Mouse (Mus musculus) common myeloid progenitor, adult 5-6 weeks (primary cell): Measurements from ENCODE around the gene Zbtb9. TPM values are rescaled to one million over a fixed set of nuclear protein-coding genes. Genes with fewer than 3 reads are reported as not detected.
A peak's percentile ranks its signal among the peaks of the same experiment; 100 is the strongest.

Experiments
- ATAC-seq: replicated peaks from 2 replicates; pipeline ENCODE4 v1.8.0; 2016; ENCODE audit warnings: low read depth, mild to moderate bottlenecking, moderate TSS enrichment, inconsistent platforms; ENCODE audit not compliant: poor library complexity, severe bottlenecking
- total RNA-seq: library from RNA; stranded (forward); fragments of 200-1000, 187-1606 nt; gene quantifications from 2 replicates; pipeline ENCODE4 v1.2.3, GENCODE M21; 2017

Gene Zbtb9
- total RNA-seq, 1 experiment from 2014 or later: 27.9 TPM

DNA sequence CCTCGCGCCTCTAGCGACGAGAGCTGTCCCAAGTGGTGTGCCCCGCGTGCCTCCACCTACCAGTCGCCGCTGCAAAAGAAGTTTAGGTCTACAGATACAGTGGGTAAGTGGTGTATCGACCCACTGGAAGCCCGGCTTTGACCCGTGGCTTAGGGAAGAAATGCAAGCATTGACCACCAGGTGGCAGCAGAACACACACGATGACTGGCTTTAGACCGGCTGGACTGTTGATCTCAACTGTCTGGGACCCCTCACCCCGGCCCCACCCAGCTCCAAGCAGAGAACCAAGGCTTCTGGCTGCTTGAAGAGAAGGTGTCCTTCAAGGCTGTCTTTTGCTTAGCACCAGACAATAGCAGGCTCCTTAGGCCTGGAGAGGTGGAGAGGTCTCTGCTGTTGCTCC lies 59.9 kb downstream of the Zbtb9 start:
- peak; percentile 50 for ATAC-seq

DNA sequence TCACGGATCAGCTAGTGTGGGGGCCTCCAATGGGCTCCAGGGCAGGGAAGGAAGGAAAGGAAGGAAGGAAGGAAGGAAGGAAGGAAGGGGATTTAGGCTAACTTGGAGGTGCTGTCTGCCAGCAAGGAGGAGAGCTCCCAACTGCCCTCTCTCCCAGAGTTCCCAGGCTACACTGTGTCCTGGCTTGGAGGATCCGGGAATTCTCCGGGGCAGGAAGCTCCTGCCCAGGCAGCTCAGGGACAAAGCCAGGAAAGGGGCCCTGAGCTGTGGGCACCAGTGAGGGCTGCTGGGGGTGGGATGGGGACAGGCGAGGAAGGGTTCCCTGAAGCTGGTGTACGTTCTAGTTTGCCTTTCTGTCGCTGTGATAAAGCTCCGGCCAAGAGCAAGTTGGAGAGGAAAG lies 63.5 kb downstream of the Zbtb9 start:
- ATAC-seq: no peak

DNA sequence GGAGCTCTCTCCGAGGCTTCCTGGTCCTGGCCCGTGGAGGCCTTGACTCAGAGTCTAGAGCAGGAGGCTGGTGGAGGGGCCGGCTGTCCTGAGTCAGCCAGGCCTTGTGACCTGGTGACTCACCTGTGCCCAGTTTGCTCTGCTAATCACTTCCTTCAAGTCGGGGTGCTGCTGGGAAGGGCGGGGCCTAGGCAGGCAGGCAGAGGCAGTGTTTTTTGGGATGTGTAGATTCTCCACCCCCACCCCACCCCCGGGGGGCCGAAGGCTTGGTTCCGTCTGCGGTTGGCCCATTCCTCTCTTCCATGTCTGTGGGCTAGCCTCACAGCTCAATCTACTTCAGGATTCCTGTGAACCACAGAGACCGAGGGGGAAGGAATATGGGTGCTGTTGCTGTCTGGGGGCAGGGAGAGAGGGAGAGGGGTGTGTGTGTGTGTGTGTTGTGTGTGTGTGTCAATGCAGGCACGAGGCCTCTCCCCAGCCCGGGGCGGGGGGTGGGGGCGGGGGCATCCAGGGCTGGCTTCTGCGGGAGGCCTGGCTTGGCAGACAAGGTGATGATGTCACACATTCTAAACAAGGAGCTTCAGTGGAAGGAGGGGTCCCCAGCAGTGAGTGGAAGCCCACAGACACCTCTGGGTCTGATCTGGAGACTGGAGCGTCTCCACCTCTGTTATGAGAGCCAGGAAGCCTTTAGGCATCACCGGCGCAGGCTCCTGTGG lies 65.5 kb downstream of the Zbtb9 start:
- no peak for ATAC-seq

DNA sequence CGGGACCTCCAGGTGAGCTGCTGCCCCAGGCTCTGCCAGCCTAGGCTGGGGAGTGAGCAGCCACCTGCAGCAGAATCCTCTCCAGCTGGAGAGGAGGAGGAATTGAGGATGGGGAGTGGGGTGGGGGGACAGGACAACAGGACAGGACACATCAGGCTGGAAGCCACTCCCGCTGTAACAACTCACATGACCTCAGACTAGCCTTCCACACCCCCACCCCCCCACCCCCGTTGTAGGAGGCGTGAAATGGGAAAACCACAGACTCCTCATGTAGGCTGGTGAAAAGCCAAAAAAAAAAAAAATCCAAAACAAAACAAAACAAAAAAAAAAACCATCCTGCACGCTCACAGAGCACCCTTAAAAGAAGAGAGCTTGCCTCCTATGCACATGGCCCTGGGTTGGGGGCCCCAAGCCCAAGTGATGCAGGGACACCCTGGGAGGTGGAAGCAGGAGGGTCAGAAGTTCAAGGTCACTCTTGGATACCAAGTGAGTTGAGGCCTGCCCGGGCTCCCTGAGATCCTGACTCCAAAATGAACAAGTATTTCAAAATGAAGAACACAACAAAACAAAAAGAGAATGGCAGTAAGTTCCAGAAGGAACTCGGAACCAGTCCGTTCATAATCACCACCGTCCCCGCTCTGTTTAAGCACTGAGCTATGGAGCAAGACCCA lies 66.6 kb downstream of the Zbtb9 start:
- ATAC-seq: no peak

DNA sequence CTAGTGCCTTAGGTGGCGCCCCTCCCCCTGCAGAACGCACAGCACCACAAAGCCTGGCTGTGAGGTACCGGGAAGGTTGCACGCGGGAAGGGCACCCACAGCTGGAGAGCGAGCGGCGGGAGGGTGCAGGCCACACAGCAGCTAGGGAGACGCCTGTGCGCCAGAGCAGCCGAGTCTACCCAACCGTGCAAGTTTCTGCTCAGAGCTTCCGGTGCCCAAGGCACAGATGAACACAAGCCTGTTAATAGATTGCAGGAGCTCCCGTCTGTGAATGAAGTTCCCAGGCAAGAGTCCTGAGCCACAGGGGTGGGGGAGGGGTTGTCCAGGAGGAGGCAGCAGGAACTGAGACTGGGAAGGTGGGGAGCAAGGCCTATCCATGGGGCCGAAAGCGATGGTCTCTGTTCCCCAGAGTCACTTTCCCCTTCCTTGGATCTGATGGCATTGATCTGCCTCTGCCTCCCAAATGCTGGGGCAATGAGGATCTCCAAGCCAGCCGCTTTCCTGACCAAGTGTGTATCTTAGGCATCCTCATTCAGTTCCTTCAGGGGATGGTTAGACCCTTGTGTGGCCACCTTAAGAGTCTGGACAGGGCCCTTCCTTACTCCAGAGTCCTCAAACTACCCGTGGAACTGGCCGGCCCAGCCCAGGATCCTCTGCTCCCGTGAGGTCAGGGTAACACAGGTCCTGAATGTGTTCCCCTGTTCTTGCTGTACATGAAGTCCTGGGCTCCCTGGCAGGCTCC lies 67.5 kb downstream of the Zbtb9 start:
- ATAC-seq: no peak

DNA sequence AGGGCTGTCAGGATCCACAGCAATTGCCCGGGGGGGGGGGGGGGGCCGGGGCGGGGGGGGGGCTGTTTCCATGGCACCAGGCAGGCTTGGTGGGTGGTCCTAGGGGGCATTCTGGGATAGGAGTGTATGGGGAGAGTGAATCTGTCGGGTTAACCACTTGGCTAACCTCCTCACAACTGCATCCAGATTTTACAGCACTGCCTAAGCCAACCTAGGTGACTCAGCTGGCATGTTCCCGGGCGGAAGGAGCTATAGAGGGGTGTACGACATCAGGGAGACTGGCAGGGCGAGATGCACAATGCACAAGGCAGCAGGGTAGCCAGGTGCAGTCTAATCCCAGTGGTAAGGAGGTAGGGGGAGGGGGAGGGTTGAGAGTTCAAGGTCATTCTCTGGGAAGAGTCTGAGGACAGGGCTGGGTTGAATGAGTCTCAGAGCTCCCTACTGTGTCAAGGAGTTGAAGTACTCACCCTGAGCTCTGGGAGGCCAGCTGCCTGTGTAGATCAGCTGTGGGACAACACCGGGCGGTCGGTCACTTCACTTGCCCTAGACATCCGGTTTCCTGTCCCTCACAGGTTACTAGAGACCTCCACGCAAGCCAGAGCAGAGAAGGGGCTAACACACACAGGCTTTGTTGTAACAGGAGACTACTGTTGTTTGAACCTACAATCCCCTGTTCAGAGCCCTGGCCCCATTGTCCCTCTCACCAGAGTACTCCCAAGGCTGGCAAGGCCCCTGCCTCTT lies 68.2 kb downstream of the Zbtb9 start:
- ATAC-seq: no peak

DNA sequence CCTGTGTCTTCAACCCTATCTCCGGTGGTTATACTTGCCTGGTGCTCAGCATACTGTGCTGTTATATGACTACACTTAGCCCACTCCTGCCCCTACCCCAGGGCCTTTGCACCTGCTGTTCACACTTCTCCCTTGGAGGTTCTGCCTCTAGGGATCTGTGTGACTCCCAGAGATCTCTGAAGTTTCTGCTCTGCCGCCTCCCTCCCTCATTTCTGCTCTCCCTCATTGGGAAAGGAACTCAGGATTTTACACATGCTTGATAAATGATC lies 68.8 kb downstream of the Zbtb9 start:
- no peak for ATAC-seq

DNA sequence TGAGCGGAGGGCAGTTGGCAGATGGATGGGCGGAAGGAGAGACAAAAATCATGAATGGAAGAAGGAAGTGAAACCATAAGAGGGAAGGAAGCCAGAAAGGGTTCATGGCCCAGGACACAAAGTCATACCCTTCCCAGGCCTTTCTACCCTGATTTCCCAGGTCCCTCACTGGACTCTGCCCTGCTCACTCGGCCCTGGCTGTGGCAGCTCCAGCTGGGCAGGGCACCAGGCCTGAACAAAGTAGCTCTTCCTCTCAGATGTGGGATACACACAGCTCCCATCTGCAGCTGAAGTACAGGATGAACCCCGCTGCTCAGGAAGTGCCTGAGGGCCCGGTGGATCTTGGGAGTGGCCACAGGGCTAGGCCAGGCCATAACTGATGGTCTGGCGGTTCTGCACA lies 69.9 kb downstream of the Zbtb9 start:
- peak; percentile 50 for ATAC-seq

DNA sequence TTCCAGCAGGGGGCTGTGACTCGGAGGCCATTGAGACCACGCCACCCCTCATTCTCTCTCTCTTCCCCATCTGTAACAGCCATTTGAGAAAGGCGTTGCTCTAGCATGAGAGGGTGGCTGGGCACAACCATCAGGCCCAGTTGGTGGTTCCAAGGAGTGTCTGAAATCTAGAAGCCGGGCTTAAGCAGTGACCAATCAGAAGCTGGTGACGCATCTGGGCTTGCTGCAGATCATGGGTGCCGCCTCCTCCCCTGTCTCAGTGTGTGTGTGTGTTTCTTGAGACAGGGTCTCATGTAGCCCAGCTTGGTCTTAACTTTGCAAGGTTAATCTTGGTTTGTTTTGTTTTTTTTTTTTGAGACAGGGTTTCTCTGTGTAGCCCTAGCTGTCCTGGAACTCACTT lies 72.2 kb downstream of the Zbtb9 start:
- no peak for ATAC-seq

DNA sequence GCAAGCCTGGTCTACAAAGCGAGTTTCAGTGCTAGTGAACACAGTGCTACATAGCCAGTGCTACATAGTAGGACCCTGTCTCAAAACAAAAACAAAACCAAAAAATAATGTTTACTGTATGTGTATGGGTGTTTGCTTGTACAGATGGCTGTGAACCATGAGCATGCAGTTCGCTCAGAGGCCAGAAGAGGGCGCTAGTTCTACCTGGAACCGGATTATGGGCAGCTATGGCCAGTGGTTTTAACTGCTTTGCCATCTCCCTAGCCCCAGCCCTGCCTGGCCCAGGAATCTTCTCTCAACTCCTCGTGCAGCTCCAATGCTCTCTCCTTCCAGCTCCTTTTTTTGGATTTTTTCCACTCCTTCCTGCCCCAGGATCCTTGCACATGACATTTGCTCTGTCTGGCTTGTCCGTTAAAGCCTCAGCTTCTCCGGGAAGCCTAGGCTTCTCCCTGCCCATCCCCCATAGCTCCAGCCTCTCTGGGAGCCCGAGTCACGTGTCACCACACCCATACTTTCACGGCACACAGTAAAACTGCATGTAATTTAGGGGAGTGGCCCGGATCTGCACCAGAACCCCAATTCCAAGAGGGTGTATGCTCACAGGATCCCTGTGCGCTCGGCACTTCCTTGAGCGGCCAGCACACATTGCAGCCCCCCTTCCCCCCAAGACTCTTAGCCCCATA lies 74.9 kb downstream of the Zbtb9 start:
- ATAC-seq: no peak

DNA sequence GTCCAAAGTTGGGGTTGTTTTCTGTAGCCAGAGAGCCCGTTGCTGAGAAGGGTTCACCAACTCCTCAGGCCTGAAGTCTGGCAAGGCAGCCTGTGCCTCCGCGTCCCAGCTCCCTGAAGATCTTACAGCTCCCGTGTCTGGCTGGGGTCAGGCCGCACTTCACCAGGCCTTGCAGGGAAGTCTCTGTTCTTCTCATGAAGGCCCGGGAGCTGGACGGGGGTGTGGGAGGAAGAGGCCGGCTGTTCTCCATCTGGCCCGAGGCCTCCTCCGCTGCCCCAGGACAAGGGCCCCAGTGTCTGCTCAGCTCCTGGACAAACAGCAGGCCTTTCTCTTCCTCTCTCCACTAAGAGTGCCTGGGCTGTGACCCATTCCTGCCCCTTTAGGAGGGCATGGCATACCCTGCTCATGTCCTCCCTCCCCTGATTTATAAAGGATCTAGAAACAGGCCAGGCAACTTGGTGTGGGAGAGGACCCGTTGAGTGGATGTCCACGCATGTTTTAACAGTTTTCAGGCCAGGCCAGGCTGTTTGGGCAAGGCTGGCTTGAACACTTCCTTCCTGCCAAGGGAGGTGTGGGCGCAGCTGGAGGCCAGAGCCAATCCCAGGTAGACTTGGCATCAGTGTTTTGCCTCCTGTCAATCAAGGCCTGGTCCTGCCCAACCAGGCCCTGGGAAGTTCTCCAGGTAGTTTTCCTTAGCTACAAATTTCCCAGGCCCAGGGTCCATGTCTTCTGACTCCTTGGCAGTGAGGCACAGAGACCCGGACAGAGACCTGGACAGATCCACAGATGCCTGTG lies 75.7 kb downstream of the Zbtb9 start:
- no peak for ATAC-seq

DNA sequence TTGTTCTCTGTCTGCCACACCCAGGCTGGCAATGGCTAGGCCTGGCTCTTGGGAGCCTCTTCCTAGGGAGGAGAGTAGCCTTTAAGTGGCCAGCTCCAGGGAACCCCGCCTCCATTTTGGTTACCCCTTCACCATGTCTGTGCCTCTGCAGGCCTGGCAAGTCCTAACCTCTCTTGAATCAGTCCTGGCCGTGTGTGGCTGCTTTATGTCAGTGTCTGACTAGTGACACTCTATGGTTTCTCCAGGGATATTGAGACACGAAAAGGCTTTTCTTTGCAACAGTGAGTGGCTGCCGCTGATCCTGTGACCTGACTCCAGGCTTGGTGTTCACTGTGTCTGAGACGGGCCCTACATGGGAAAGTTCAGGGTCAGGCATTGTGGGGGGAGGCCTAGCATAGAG lies 77.9 kb downstream of the Zbtb9 start:
- no peak for ATAC-seq

DNA sequence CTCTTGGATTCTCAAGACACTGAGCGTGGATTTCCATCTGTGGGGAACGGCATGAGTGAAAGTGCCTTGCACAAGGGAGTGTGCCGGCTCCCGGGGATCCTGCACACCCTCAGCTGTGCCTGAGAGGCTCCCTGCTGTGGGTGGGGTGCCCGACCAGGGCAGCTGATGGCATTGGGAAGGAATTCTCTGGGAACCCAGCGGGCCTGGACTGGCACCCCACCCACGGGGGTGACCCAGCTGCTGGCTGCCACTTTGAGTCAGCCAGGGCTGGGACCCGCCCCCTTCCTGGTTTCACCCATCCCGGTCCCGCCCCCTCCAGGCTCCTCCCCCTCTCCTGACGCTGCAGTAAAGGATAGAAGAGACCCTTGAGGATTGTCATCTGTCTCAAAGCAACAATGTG lies 78.5 kb downstream of the Zbtb9 start:
- peak; percentile 47 for ATAC-seq

DNA sequence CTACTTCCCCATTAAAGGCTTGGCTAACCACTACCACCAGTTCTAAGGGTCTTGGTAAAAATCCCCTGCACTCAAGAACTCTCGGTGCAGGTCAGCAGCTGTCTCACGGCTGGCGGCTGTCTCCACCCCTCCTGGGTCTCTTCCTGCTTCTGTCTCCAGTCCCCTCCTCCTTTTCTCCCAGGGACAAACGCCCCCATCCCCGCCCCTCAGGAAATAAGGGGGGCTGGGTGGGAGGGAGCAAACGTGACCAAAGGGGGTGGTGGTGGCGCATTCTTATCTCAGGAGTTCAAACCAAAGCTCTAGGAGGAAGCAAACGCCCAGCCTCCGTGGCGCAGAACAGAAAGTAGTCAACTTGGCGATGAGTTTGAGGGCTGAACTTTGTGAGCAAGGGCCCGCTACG lies 83.2 kb downstream of the Zbtb9 start:
- ATAC-seq: peak; percentile 78

DNA sequence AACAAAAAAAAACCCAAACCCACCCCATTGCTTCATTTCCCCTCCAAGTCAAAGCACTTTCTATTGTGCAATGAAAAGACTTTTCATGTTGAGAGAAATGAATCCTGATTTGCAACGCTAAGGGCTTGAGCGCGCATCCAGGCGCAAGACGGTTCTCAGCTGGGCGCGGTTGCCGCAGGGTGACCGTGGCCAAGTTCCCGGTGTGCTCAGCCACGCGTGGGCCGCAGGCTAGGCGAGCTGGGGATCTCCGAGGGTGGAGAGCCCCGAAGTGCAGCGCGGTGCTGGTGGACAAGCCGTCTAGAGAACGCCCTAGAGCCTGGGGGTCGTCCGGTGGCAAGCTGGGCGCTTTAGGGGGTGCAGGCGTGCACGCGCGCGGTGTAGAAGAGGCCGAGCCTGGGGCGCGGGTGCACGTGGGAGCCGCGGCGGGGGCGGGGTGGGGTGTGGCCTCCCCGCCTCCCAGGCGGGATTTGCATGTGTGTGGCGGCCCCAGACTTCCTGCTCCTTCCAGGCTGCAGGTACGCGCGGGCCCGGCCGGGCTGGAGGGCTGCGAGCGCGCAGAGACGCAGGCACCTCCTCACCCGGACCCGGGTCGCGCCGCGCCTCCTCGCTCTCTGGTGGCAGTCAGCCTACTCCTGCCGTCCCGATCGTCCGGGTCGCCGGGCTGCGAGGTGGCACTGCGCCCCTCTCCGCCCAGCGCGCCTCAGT lies 84.0 kb downstream of the Zbtb9 start, which contains the start of gene Itpr3:
Gene Itpr3 (plus strand): TSS at position 493 of the 705 bp plus-strand sequence.
- peak; percentile 51 for ATAC-seq

DNA sequence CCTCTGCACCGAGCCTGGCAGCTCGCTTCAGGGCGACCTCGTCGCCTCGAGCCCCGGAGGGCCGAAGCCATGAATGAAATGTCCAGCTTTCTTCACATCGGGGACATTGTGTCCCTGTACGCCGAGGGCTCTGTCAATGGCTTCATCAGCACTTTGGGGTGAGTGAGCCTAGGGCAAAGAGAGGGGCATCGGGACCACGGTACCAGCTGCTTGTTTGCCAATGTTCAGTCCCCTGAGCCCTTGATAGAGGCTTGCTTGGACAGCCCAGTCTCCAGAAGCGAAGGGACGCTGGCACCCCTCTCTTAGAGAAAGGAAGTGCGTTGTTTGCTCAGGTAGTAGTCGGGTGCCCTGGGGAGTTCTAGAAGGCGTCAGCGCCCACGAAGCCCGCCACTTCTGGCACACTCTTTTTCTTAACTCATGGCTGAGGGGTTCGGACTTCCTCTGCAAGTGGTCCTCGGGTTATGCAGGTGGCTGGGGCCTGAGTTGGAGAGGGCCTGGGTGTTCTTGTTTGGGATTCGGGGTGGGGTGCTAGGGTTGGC lies 84.6 kb downstream of the Zbtb9 start:
- ATAC-seq: no peak
